Mouse (Mus musculus) urinary bladder, adult 2 months (tissue): Measurements from ENCODE around the gene Cacnb4. TPM values are rescaled to one million over a fixed set of nuclear protein-coding genes. Genes with fewer than 3 reads are reported as not detected.

ENCODE experiments used
- DNase-seq: peaks from one replicate; pipeline ENCODE4 v3.0.0; 2022; ENCODE audit warnings: low spot score
- polyA plus RNA-seq: library from polyadenylated mRNA; depleted of rRNA; stranded (reverse); fragments of >200 nt; gene quantifications from 2 replicates; pipeline ENCODE4 v1.2.3, GENCODE M21; 2012

Cacnb4 gene
- polyA plus RNA-seq, 1 experiment, result 0.74 TPM

- DNase-seq, result no peak
These were observed 109.2 kb downstream of the Cacnb4 start for GRCm38 (mm10) chr2:52567421-52567820.

- no peak for DNase-seq
These were observed 113.4 kb downstream of the Cacnb4 start for GRCm38 (mm10) chr2:52563277-52563676.

- DNase-seq, result no peak
These were observed 114.3 kb downstream of the Cacnb4 start for GRCm38 (mm10) chr2:52562356-52562755.

- DNase-seq, result no peak
These were observed 115.5 kb downstream of the Cacnb4 start for GRCm38 (mm10) chr2:52561137-52561536.

- DNase-seq, result no peak
These were observed 116.4 kb downstream of the Cacnb4 start for GRCm38 (mm10) chr2:52560266-52560665.

GRCm38 (mm10) chr2:52558411-52558810 lies 118.2 kb downstream of the Cacnb4 start:
- DNase-seq, result no peak

GRCm38 (mm10) chr2:52557503-52558275 lies 118.9 kb downstream of the Cacnb4 start:
- DNase-seq, result no peak

- DNase-seq, result no peak
These were observed 119.7 kb downstream of the Cacnb4 start for GRCm38 (mm10) chr2:52556961-52557326.

- DNase-seq, result no peak
These were observed 120.2 kb downstream of the Cacnb4 start for GRCm38 (mm10) chr2:52556298-52556960.

GRCm38 (mm10) chr2:52548401-52548800 lies 128.2 kb downstream of the Cacnb4 start:
- DNase-seq, result no peak

- DNase-seq, result no peak
These were observed 129.3 kb downstream of the Cacnb4 start for GRCm38 (mm10) chr2:52547331-52547730.

GRCm38 (mm10) chr2:52544527-52544926 lies 132.1 kb downstream of the Cacnb4 start:
- DNase-seq, result no peak

- no peak for DNase-seq
These were observed 135.6 kb downstream of the Cacnb4 start for GRCm38 (mm10) chr2:52541068-52541467.

- DNase-seq, result no peak
These were observed 137.3 kb downstream of the Cacnb4 start for GRCm38 (mm10) chr2:52539318-52539717.

- no peak for DNase-seq
These were observed 139.0 kb downstream of the Cacnb4 start for GRCm38 (mm10) chr2:52537645-52538044.

GRCm38 (mm10) chr2:52537155-52537554 lies 139.5 kb downstream of the Cacnb4 start:
- no peak for DNase-seq

GRCm38 (mm10) chr2:52536511-52536910 lies 140.1 kb downstream of the Cacnb4 start:
- no peak for DNase-seq

- DNase-seq, result no peak
These were observed 142.9 kb downstream of the Cacnb4 start for GRCm38 (mm10) chr2:52533696-52534095.

- no peak for DNase-seq
These were observed 146.1 kb downstream of the Cacnb4 start for GRCm38 (mm10) chr2:52530521-52530920.

GRCm38 (mm10) chr2:52529245-52529644 lies 147.4 kb downstream of the Cacnb4 start:
- no peak for DNase-seq

- DNase-seq, result no peak
These were observed 150.6 kb downstream of the Cacnb4 start for GRCm38 (mm10) chr2:52525876-52526592.

- DNase-seq, result no peak
These were observed 153.4 kb downstream of the Cacnb4 start for GRCm38 (mm10) chr2:52523056-52523715.
